Mouse (Mus musculus): ENCODE results near the gene Lrmp. TPM values are rescaled to one million over a fixed set of nuclear protein-coding genes. Genes with fewer than 3 reads are reported as not detected.
A peak's percentile ranks its signal among the peaks of the same experiment; 100 is the strongest.

Gene Lrmp
- polyA plus RNA-seq, 1 experiment from 2014 or later, result 4.9 TPM

GRCm38 (mm10) chr6:145094431-145094830 is 21.0 kb upstream of the Lrmp start:
- Histone ChIP-seq H3K4me3 (ENCODE audit: low read length) (no peak overlapping the region), H3K27me3 (replicated peaks; ENCODE audit: control insufficient read depth, insufficient read depth, low read length) (no peaks in the 10 kb centered on the region), H3K9ac (ENCODE audit: low read depth, low read length) (no peak overlapping the region), H3K4me1 (ENCODE audit: control insufficient read depth, insufficient read depth, low read length) (no peaks in the 10 kb centered on the region), H3K36me3 (ENCODE audit: control insufficient read depth, insufficient read depth, low read length) (no peaks in the 10 kb centered on the region), H3K9me3 (ENCODE audit: control insufficient read depth, low read length) (no peaks in the 10 kb centered on the region), H3K4me2 (ENCODE audit: low read depth, low read length) (no peak overlapping the region), H3K27ac (ENCODE audit: low read length) (no peak overlapping the region)
- no peak for ATAC-seq
- WGBS, result 69% methylated on average over 4 of the region's 4 CpGs

DNA sequence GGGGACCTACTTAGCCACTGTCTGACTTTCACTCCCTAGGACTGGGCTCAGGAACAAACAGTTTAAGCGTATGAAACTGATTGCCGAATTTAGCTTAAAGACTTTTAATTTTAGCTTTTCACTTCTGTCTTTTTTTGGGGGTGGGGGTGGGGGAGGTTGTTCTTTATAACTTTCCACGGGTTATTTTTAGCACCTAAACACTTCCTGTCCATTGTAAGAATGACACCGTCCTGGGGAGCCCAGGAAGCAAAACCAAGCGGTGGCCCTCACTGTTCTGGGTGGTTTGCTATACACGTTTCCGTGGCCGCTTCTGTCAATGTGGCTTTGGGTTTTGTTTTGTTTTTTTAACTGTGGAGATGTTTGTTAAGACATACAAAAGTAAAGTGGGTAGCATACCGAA is 14.5 kb upstream of the Lrmp start:
- WGBS, result 64% methylated on average over 9 of the region's 9 CpGs
- Histone ChIP-seq H3K9ac (ENCODE audit: low read depth, low read length) (no peak overlapping the region), H3K27ac (ENCODE audit: low read length) (no peak overlapping the region), H3K4me3 (ENCODE audit: low read length) (no peak overlapping the region), H3K27me3 (replicated peaks; ENCODE audit: control insufficient read depth, insufficient read depth, low read length) (no peaks in the 10 kb centered on the region), H3K4me1 (ENCODE audit: control insufficient read depth, insufficient read depth, low read length) (no peaks in the 10 kb centered on the region), H3K9me3 (ENCODE audit: control insufficient read depth, low read length) (no peaks in the 10 kb centered on the region), H3K4me2 (ENCODE audit: low read depth, low read length) (no peak overlapping the region), H3K36me3 (ENCODE audit: control insufficient read depth, insufficient read depth, low read length) (no peaks in the 10 kb centered on the region)
- no peak for ATAC-seq

GRCm38 (mm10) chr6:145104241-145104939 is 11.1 kb upstream of the Lrmp start:
- Histone ChIP-seq H3K27me3 (replicated peaks; ENCODE audit: control insufficient read depth, insufficient read depth, low read length) (no peaks in the 10 kb centered on the region), H3K9ac (ENCODE audit: low read depth, low read length) (no peak overlapping the region), H3K4me3 (ENCODE audit: low read length) (no peak overlapping the region), H3K4me1 (ENCODE audit: control insufficient read depth, insufficient read depth, low read length) (no peaks in the 10 kb centered on the region), H3K27ac (ENCODE audit: low read length) (no peak overlapping the region), H3K9me3 (ENCODE audit: control insufficient read depth, low read length) (no peaks in the 10 kb centered on the region), H3K4me2 (ENCODE audit: low read depth, low read length) (no peak overlapping the region), H3K36me3 (ENCODE audit: control insufficient read depth, insufficient read depth, low read length) (no peaks in the 10 kb centered on the region)
- 62% methylated on average over 10 of the region's 10 CpGs for WGBS
- ATAC-seq, result no peak

DNA sequence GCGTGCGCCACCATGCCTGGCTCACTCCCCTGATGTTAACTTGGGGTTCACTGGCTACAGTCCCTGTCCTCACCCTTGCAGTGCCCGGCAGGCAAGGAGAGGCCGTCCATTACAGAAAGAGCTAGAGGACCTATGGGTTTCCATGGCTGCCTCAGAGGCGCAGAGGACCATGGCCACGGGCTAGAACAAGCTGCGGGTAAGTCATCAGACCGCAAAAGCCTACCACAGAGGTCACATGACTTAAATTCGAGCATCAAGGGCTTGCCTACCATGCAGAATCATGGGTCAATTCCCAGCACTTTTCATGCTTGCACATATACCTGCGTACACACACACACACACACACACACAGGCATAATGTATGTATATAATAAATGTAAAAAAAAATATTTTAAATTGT is 10.0 kb upstream of the Lrmp start:
- 0 out of 2 replicates have a peak, but pooled peaks cover 3% of the 10 kb centered on the region for H3K9me3 ChIP-seq (ENCODE audit: control insufficient read depth, low read length)
- no peak overlapping the region for H3K4me2 ChIP-seq (ENCODE audit: low read depth, low read length)
- H3K9ac ChIP-seq (ENCODE audit: low read depth, low read length), result no peak overlapping the region
- 93% methylated on average over 10 of the region's 10 CpGs for WGBS
- H3K27me3 ChIP-seq (replicated peaks; ENCODE audit: control insufficient read depth, insufficient read depth, low read length), result no peaks in the 10 kb centered on the region
- no peaks in the 10 kb centered on the region for H3K36me3 ChIP-seq (ENCODE audit: control insufficient read depth, insufficient read depth, low read length)
- H3K27ac ChIP-seq (ENCODE audit: low read length), result no peak overlapping the region
- no peak overlapping the region for H3K4me3 ChIP-seq (ENCODE audit: low read length)
- no peaks in the 10 kb centered on the region for H3K4me1 ChIP-seq (ENCODE audit: control insufficient read depth, insufficient read depth, low read length)
- no peak for ATAC-seq

DNA sequence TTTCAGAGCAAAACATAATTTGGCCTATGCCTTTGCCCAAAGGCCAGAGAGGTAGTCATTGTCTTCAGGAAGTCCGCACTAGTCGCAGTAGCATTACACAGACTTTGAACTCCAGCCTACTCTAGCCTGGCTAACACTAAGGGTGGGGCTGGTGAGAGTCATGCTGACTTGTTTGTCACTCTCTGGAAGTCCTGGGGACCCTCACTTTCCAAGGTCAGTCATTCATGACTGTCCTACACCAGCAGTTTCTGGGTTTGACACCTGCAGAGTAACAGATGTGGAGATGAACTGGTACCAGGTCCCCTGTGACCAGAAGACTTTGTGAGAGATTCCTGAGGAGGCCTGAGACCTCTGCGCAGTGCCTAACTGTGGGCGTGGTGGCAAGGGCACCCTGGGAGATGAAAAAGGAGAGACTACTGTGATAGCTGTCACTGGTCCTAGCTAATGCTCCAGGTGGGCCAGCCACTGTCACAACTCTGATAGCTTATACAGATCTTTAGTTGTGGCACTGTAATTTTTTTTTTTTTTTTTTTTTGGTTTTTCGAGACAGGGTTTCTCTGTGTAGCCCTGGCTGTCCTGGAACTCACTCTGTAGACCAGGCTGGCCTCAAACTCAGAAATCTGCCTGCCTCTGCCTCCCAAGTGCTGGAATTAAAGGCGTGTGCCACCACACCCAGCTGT is 9.2 kb upstream of the Lrmp start:
- H3K36me3 ChIP-seq (ENCODE audit: control insufficient read depth, insufficient read depth, low read length), result no peaks in the 10 kb centered on the region
- H3K4me2 ChIP-seq (ENCODE audit: low read depth, low read length), result no peak overlapping the region
- H3K27me3 ChIP-seq (replicated peaks; ENCODE audit: control insufficient read depth, insufficient read depth, low read length), result no peaks in the 10 kb centered on the region
- peak; percentile 85 for ATAC-seq
- H3K4me3 ChIP-seq (ENCODE audit: low read length), result no peak overlapping the region
- WGBS, result 79% methylated on average over 5 of the region's 6 CpGs
- 0 out of 2 replicates have a peak, but pooled peaks cover 3% of the 10 kb centered on the region for H3K9me3 ChIP-seq (ENCODE audit: control insufficient read depth, low read length)
- no peaks in the 10 kb centered on the region for H3K4me1 ChIP-seq (ENCODE audit: control insufficient read depth, insufficient read depth, low read length)
- H3K9ac ChIP-seq (ENCODE audit: low read depth, low read length), result no peak overlapping the region
- H3K27ac ChIP-seq (ENCODE audit: low read length), result no peak overlapping the region

GRCm38 (mm10) chr6:145110786-145111185 is 4.7 kb upstream of the Lrmp start:
- Histone ChIP-seq H3K36me3 (ENCODE audit: control insufficient read depth, insufficient read depth, low read length) (no peaks in the 10 kb centered on the region), H3K9me3 (ENCODE audit: control insufficient read depth, low read length) (0 out of 2 replicates have a peak, but pooled peaks cover 3% of the 10 kb centered on the region), H3K9ac (ENCODE audit: low read depth, low read length) (no peak overlapping the region), H3K4me2 (ENCODE audit: low read depth, low read length) (no peak overlapping the region), H3K27me3 (replicated peaks; ENCODE audit: control insufficient read depth, insufficient read depth, low read length) (no peaks in the 10 kb centered on the region), H3K4me3 (ENCODE audit: low read length) (no peak overlapping the region), H3K27ac (ENCODE audit: low read length) (no peak overlapping the region), H3K4me1 (ENCODE audit: control insufficient read depth, insufficient read depth, low read length) (no peaks in the 10 kb centered on the region)
- no peak for ATAC-seq
- WGBS, result 96% methylated on average over 4 of the region's 4 CpGs

- Histone ChIP-seq H3K27me3 (replicated peaks; ENCODE audit: control insufficient read depth, insufficient read depth, low read length) (no peaks in the 10 kb centered on the region), H3K4me2 (ENCODE audit: low read depth, low read length) (no peak overlapping the region), H3K4me1 (ENCODE audit: control insufficient read depth, insufficient read depth, low read length) (peaks cover 8% of the 10 kb centered on the region; the same call in 1 of the 2 replicates), H3K9me3 (ENCODE audit: control insufficient read depth, low read length) (0 out of 2 replicates have a peak, but pooled peaks cover 3% of the 10 kb centered on the region), H3K9ac (ENCODE audit: low read depth, low read length) (no peak overlapping the region), H3K36me3 (ENCODE audit: control insufficient read depth, insufficient read depth, low read length) (no peaks in the 10 kb centered on the region), H3K4me3 (ENCODE audit: low read length) (no peak overlapping the region), H3K27ac (ENCODE audit: low read length) (no peak overlapping the region)
- WGBS, result 71% methylated on average over 6 of the region's 6 CpGs
- ATAC-seq, result no peak
Observed at GRCm38 (mm10) chr6:145112865-145113264, 2.6 kb upstream of the Lrmp start.

GRCm38 (mm10) chr6:145114561-145114960 is 892 bp upstream of the Lrmp start:
- 0 out of 2 replicates have a peak, but pooled peaks cover 3% of the 10 kb centered on the region for H3K9me3 ChIP-seq (ENCODE audit: control insufficient read depth, low read length)
- no peak overlapping the region for H3K4me2 ChIP-seq (ENCODE audit: low read depth, low read length)
- no peaks in the 10 kb centered on the region for H3K36me3 ChIP-seq (ENCODE audit: control insufficient read depth, insufficient read depth, low read length)
- H3K4me3 ChIP-seq (ENCODE audit: low read length), result no peak overlapping the region
- 73% methylated on average over 2 of the region's 2 CpGs for WGBS
- no peak overlapping the region for H3K9ac ChIP-seq (ENCODE audit: low read depth, low read length)
- H3K27me3 ChIP-seq (replicated peaks; ENCODE audit: control insufficient read depth, insufficient read depth, low read length), result no peaks in the 10 kb centered on the region
- no peak for ATAC-seq
- H3K4me1 ChIP-seq (ENCODE audit: control insufficient read depth, insufficient read depth, low read length), result peaks cover 8% of the 10 kb centered on the region; the same call in 1 of the 2 replicates
- H3K27ac ChIP-seq (ENCODE audit: low read length), result no peak overlapping the region

GRCm38 (mm10) chr6:145116098-145116672 is 732 bp downstream of the Lrmp start:
- Histone ChIP-seq H3K4me3 (ENCODE audit: low read length) (no peak overlapping the region), H3K36me3 (ENCODE audit: control insufficient read depth, insufficient read depth, low read length) (no peaks in the 10 kb centered on the region), H3K9ac (ENCODE audit: low read depth, low read length) (peak overlapping the region; percentile 1; the same call in 1 of the 2 replicates), H3K27me3 (replicated peaks; ENCODE audit: control insufficient read depth, insufficient read depth, low read length) (no peaks in the 10 kb centered on the region), H3K4me2 (ENCODE audit: low read depth, low read length) (no peak overlapping the region), H3K9me3 (ENCODE audit: control insufficient read depth, low read length) (no peaks in the 10 kb centered on the region), H3K27ac (ENCODE audit: low read length) (no peak overlapping the region), H3K4me1 (ENCODE audit: control insufficient read depth, insufficient read depth, low read length) (peaks cover 8% of the 10 kb centered on the region; the same call in 1 of the 2 replicates)
- peak; percentile 93 for ATAC-seq
- 14% methylated on average over 4 of the region's 4 CpGs for WGBS
